Mouse (Mus musculus) ES-Bruce4 (cell line): ENCODE measurements at regions not wholly inside any gene's neighbourhood (a gene's known extent, or its start where the extent isn't known, plus 50 kb on each side); places are given as distances from the start of the nearest gene placed in this dataset.

Experiments used
- H3K27ac ChIP-seq: 2 replicates; pipeline ENCODE4 v1.5.1; 2012; ENCODE audit warnings: low read length, inconsistent platforms; ENCODE audit not compliant: insufficient read depth
- H3K27me3 ChIP-seq: 2 replicates; pipeline ENCODE4 v1.6.1; 2012; ENCODE audit warnings: mild to moderate bottlenecking, low read length, inconsistent platforms; ENCODE audit not compliant: control insufficient read depth, poor library complexity, insufficient read depth, severe bottlenecking
- H3K36me3 ChIP-seq: 2 replicates; pipeline ENCODE4 v1.6.1; 2012; ENCODE audit warnings: inconsistent platforms, mild to moderate bottlenecking, low read length, moderate library complexity; ENCODE audit not compliant: control insufficient read depth, poor library complexity, insufficient read depth, severe bottlenecking
- H3K4me1 ChIP-seq: one replicate; pipeline ENCODE4 v1.8.1; 2011; ENCODE audit warnings: low read length; ENCODE audit not compliant: control insufficient read depth, insufficient read depth
- H3K4me3 ChIP-seq: 2 replicates; pipeline ENCODE4 v1.5.1; 2011; ENCODE audit warnings: low read depth, mild to moderate bottlenecking, low read length
- H3K9ac ChIP-seq: 2 replicates; pipeline ENCODE4 v1.6.1; 2012; ENCODE audit warnings: low read depth, mild to moderate bottlenecking, inconsistent platforms; ENCODE audit not compliant: poor library complexity, severe bottlenecking
- H3K9me3 ChIP-seq: replicated peaks from 2 replicates; pipeline ENCODE4 v1.6.1; 2012; ENCODE audit warnings: mild to moderate bottlenecking, low read length, inconsistent platforms; ENCODE audit not compliant: control insufficient read depth, poor library complexity, insufficient read depth, severe bottlenecking
- CTCF ChIP-seq: IDR thresholded peaks from one replicate; pipeline ENCODE4 v1.8.1; 2011; ENCODE audit warnings: low read depth, low read length
- EP300 ChIP-seq: IDR thresholded peaks from 2 replicates; pipeline ENCODE4 v1.6.1; 2011; ENCODE audit warnings: low read depth, low read length; ENCODE audit not compliant: insufficient read depth
- POLR2A ChIP-seq: IDR thresholded peaks from one replicate; pipeline ENCODE4 v1.8.1; 2011; ENCODE audit warnings: low read length; ENCODE audit not compliant: insufficient read depth

DNA sequence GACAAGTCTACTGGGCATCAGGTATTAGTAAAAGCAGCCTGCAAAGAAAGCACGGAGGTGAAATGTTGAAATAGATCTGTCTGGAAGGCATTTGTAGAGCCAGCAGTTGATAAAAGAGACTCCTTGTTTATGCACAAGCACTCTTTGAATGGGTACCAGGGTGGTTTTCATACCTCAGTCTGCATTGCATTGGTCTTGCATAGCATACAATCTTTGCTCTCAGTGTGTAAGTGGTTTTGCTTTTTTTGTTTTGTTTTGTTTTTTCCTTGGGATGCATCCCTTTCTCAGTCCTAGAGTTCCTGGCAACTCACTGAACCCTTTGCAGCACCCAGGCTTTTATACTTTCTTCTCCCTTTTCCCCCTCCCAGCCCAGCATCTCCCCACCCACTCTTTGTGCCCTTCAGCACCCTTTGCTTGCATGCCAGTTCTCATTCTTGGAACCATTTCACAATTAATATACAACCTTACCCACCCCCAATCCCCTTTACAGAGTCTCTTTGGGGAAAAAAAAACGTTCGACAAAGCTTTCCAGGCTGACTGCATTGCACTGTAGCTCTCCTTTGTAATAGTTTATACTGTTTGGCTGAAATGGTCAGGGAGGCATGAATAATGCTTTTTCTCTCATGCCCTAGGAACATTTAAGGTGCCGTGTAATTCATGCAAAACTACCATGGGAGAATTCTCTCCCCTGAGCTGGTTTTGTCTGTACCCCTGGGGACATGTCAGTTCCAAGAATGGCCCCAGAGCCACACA lies 118.7 kb upstream of the Fbxl7 start:
- Histone ChIP-seq H3K4me1 (no peaks in the 10 kb centered on the region), H3K9me3 (no peaks in the 10 kb centered on the region), H3K27me3 (no peaks in the 10 kb centered on the region), H3K36me3 (no peaks in the 10 kb centered on the region), H3K27ac (no peak overlapping the region), H3K4me3 (no peak overlapping the region), H3K9ac (no peak overlapping the region)
- TF ChIP-seq EP300 (no peak), CTCF (no peak), POLR2A (no peak)

DNA sequence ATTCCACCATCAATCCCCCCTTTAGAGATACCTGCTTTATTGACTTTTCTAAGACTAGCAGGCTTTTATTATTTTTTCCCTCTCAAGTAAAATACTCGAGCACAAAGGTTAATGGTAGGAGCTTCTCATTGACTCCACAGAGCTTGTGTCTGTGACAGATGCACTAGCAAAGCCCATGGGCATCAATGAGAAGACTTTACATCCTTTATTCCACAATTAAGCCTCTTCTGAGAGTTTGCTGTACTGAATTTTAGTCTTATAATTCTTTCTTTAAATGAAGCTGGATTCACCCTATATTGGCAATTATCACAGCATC lies 119.2 kb upstream of the Fbxl7 start:
- no peak for TF ChIP-seq EP300
- H3K9me3 ChIP-seq, result no peaks in the 10 kb centered on the region
- H3K4me3 ChIP-seq, result no peak overlapping the region
- H3K27ac ChIP-seq, result no peak overlapping the region
- H3K9ac ChIP-seq, result no peak overlapping the region
- no peaks in the 10 kb centered on the region for H3K4me1 ChIP-seq
- no peaks in the 10 kb centered on the region for H3K27me3 ChIP-seq
- H3K36me3 ChIP-seq, result no peaks in the 10 kb centered on the region

DNA sequence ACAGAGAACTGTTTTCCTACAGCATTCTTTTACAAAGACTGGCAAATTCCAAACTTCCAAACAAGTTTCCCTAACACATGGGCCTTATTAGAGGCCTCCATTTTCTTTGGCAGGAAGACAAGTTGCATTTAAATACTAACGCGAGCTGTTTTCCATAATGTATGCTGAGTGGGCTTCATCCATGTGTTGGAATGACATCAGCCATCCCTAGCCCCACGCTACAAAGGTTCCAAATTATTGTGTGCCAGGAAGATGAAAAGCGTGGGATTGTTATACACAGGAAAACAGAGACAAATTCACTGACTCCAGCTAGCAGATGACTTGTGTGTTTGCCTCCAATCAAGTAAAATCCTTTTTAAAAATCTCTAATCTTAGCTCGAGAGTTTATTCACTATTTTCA lies 125.1 kb upstream of the Fbxl7 start:
- Histone ChIP-seq H3K27ac (no peak overlapping the region), H3K4me1 (no peaks in the 10 kb centered on the region), H3K4me3 (no peak overlapping the region), H3K27me3 (no peaks in the 10 kb centered on the region), H3K9me3 (no peaks in the 10 kb centered on the region), H3K36me3 (no peaks in the 10 kb centered on the region), H3K9ac (no peak overlapping the region)
- no peak for TF ChIP-seq POLR2A
- no peak for TF ChIP-seq EP300
- TF ChIP-seq CTCF, result no peak

DNA sequence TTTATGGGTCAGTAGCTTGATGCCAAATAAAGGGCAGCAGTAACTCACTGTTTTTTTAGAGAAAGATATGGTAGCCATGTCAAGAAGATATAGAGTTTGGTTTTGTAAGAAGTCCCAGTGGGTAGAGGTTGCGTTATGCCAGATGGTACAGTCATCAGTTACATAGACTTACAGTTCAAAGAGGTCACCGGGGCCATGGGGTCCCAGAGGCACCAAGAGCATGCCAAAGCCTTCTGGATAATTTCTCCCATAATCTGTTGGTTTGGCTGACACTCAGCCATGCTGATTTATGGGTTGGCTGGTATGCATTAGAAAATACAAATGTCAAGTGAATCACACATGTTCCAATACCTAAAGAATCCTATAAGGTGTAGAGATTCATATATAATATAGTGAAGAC lies 137.9 kb upstream of the Fbxl7 start:
- TF ChIP-seq CTCF, result no peak
- TF ChIP-seq EP300, result no peak
- TF ChIP-seq POLR2A, result no peak
- no peaks in the 10 kb centered on the region for H3K4me1 ChIP-seq
- H3K27ac ChIP-seq, result no peak overlapping the region
- no peak overlapping the region for H3K9ac ChIP-seq
- H3K36me3 ChIP-seq, result no peaks in the 10 kb centered on the region
- H3K27me3 ChIP-seq, result no peaks in the 10 kb centered on the region
- H3K4me3 ChIP-seq, result no peak overlapping the region
- H3K9me3 ChIP-seq, result no peaks in the 10 kb centered on the region

DNA sequence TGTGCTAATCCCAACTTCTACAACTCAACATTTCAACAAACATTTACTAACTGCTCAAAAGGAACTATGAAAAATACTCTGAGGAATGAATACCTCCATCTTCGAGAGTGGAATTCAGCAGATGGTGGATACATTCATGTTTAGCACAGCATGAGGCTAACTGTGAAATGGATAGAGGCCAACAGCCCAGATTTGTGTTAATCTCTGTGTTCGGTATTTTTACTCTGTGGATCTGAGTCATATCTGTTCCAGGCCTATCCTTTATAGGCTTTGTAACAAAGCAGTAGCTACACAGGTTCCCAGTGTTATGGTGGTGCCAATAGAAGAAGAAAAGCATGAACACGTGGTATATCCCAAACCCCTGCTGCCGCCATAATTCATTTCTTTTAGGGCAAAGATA lies 148.4 kb upstream of the Fbxl7 start:
- H3K9me3 ChIP-seq, result no peaks in the 10 kb centered on the region
- TF ChIP-seq EP300 (no peak), POLR2A (no peak), CTCF (no peak)

DNA sequence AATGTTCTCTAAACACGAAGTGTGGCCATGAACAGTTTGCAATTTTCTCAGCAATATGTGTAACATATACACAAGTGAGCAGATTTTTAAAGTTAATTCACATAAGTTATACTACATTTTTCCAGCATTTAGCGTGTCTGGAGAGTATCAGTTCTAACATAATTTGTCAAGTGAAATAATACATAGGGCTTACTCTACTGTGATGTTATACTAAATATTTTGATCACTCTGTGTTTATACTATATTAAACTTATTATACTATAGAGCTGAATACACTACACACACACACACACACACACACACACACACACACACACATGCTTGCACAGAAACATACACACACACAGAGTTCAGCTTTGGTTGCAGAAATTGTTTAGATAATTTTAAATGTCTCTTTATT lies 155.3 kb upstream of the Fbxl7 start:
- Histone ChIP-seq H3K9me3 (no peaks in the 10 kb centered on the region), H3K27ac (no peak overlapping the region), H3K27me3 (no peaks in the 10 kb centered on the region), H3K4me1 (no peaks in the 10 kb centered on the region), H3K4me3 (no peak overlapping the region), H3K36me3 (no peaks in the 10 kb centered on the region), H3K9ac (no peak overlapping the region)
- TF ChIP-seq CTCF (no peak), POLR2A (no peak), EP300 (no peak)

More for the DNA sequence above, 148.4 kb upstream of the Fbxl7 start:
- Histone ChIP-seq H3K4me3 (no peak overlapping the region), H3K9ac (no peak overlapping the region), H3K4me1 (no peaks in the 10 kb centered on the region), H3K36me3 (no peaks in the 10 kb centered on the region), H3K27ac (no peak overlapping the region), H3K27me3 (no peaks in the 10 kb centered on the region)
